8 mouse cellular contexts compared by ENCODE assay signal in the genomic region with DNA sequence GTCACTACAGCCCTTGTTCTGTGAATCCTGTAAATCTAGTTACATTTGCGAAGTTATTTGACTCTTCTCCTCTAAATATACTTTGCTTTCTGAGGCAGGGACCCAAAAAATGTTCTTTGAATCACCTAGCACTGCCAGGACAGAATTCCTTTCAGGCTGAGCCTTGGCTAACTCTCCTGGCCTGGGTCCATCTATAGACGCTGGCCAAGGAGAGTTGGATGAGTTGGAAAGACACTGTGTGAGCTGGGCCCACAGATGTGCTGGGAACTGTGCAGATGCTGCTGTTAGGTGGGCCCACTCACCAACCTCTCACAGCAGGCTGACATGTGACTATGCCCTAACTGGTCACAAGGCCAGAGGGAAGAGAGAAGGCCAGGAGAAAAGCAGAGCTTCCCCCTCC. TPM values are rescaled to one million over a fixed set of nuclear protein-coding genes. Genes with fewer than 3 reads are reported as not detected.
DNase-seq lines count a peak whose midpoint lies in the region; ATAC-seq lines count a peak whose summit lies in the region.

No protein-coding gene starts in this region.

- peak overlapping the region; percentile 72; the same call in 1 of the 2 replicates for H3K27ac ChIP-seq in heart, embryonic 10.5 days
- no peak overlapping the region for H3K27ac ChIP-seq in heart, embryonic 12.5 days (ENCODE audit: poor library complexity, severe bottlenecking)
- peak overlapping the region; percentile 97 for H3K27ac ChIP-seq in hindbrain, embryonic 13.5 days

- H3K27me3 ChIP-seq in heart, embryonic 10.5 days (ENCODE audit: insufficient read depth, poor library complexity, severe bottlenecking): no peaks in the 10 kb centered on the region
- no peaks in the 10 kb centered on the region; the same call in 1 of the 2 replicates for H3K27me3 ChIP-seq in heart, embryonic 12.5 days (replicated peaks)
- no peaks in the 10 kb centered on the region for H3K27me3 ChIP-seq in hindbrain, embryonic 13.5 days

- no peak overlapping the region for H3K4me3 ChIP-seq in heart, embryonic 10.5 days
- H3K4me3 ChIP-seq in heart, embryonic 12.5 days: no peak overlapping the region
- H3K4me3 ChIP-seq in hindbrain, embryonic 13.5 days: no peak overlapping the region

- no peaks in the 10 kb centered on the region for H3K9me3 ChIP-seq in heart, embryonic 10.5 days
- peaks cover 3% of the 10 kb centered on the region; the same call in 1 of the 2 replicates for H3K9me3 ChIP-seq in heart, embryonic 12.5 days (replicated peaks)
- no peaks in the 10 kb centered on the region for H3K9me3 ChIP-seq in hindbrain, embryonic 13.5 days

- no peak overlapping the region for H3K9ac ChIP-seq in heart, embryonic 12.5 days
- H3K9ac ChIP-seq in hindbrain, embryonic 13.5 days: peak overlapping the region; percentile 69

- no peak for DNase-seq in heart, embryonic 10.5 days (ENCODE audit: low spot score)
- peak; percentile 19 for DNase-seq in 3134 (ENCODE audit: extremely low read depth, insufficient read length, low spot score)
- peak; percentile 57 to 73 for DNase-seq in cerebellum, postnatal 14 days
- no peak for DNase-seq in natural killer cell, adult 2 months (ENCODE audit: low spot score in 2 of 2)
- no peak for DNase-seq in thymus, adult 18-20 months
- DNase-seq in spleen, postnatal 10 days (ENCODE audit: low spot score in 2 of 2): no peak

- no peak overlapping the region for H3K4me2 ChIP-seq in heart, embryonic 12.5 days
- H3K4me2 ChIP-seq in hindbrain, embryonic 13.5 days: peak overlapping the region; percentile 58; the same call in 1 of the 2 replicates

- H3K4me1 ChIP-seq in heart, embryonic 10.5 days: peaks cover 33% of the 10 kb centered on the region
- H3K4me1 ChIP-seq in heart, embryonic 12.5 days (replicated peaks): peaks cover 25% of the 10 kb centered on the region
- peaks cover 33% of the 10 kb centered on the region for H3K4me1 ChIP-seq in hindbrain, embryonic 13.5 days (replicated peaks)

- 70% methylated on average over 2 of the region's 2 CpGs for WGBS in heart, embryonic 10.5 days
- 77% methylated on average over 2 of the region's 2 CpGs for WGBS in heart, embryonic 12.5 days
- WGBS in hindbrain, embryonic 13.5 days: 82% methylated on average over 2 of the region's 2 CpGs

- ATAC-seq in heart, embryonic 12.5 days (ENCODE audit: insufficient number of reproducible peaks, low FRiP score): no peak
- ATAC-seq in hindbrain, embryonic 13.5 days (ENCODE audit: low FRiP score): no peak

- H3K36me3 ChIP-seq in heart, embryonic 10.5 days: no peaks in the 10 kb centered on the region
- H3K36me3 ChIP-seq in heart, embryonic 12.5 days: no peaks in the 10 kb centered on the region
- no peaks in the 10 kb centered on the region for H3K36me3 ChIP-seq in hindbrain, embryonic 13.5 days

RNA-seq across cellular contexts. Expression of a gene that starts 41.1 kb away (rescaled TPM):
- polyA plus RNA-seq in heart, embryonic 10.5 days (2016; fragmentation: Nextera tagmentation; extraction: Ambion mirVana): 456 and 495 TPM in 2 replicates
- 459 and 491 TPM in 2 replicates for polyA plus RNA-seq in heart, embryonic 12.5 days (2016; fragmentation: Nextera tagmentation; extraction: Ambion mirVana)
- polyA plus RNA-seq in hindbrain, embryonic 13.5 days (2015; fragmentation: Nextera tagmentation; extraction: Ambion mirVana): 446 and 459 TPM in 2 replicates

Comparison
In these comparisons a context has a peak if more than half of its experiments do, and no peak if none do; other contexts are left out.
1. DNase-seq: peak in 3134 (single experiment) and cerebellum, postnatal 14 days (2 of 2); none in heart, embryonic 10.5 days (single experiment), natural killer cell, adult 2 months (0 of 2), thymus, adult 18-20 months (0 of 2) and spleen, postnatal 10 days (0 of 2).